In the genomic region with DNA sequence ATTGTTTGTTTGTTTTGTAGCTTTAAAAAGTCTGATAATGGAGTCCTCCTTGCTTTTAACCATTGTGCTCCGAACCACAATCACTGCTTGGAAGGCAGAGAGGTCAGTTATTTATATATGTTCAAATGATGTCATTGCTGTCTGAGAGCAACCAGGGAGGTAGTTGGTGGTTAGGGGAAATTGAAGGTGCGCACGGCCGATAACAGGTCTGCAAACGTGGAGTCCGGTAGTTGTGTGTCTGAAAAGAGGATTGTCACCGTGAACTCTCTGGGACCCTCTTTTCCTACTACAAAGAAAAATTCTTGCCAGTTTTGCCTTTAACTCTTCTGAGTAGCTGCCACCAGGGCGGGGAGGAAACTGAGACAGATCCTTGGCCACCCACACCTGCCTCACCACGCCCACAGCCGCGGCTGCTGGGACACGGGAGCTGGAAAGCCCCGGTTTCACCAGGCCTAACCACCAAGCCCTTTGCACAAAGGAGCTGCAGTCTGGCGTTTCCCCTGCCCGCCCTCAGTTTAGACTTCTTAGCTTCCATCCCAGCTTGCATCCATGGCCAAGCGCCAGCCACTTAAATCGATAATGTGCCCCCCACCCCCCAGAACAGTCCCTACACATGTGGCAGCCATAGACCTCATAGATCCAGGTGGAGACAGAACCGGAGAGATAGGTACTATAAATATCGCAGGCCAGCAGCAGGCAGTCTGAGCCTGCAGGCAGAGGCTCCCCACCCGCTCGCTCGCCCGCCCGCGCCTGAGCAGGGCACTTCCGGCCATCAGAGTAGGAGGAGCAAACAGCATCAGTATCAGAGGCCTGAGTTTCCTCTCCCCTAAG, we compare ENCODE assay signal across 8 mouse cellular contexts.
A peak's percentile ranks its signal among the peaks of the same experiment; 100 is the strongest.
DNase-seq lines count a peak whose midpoint lies in the region; ATAC-seq and TF ChIP-seq lines count a peak whose summit lies in the region.

No protein-coding gene starts in this region.

- peak; percentile 26; the same call in 1 of the 2 replicates for ATAC-seq in liver, postnatal 0 days

- peak; percentile 23; the same call in 1 of the 2 replicates for TF ChIP-seq POLR2A in thymus, adult 2 months (IDR thresholded peaks at IDR 0.05; ENCODE audit: control insufficient read depth, extremely low read depth, insufficient read depth, low read length, poor library complexity)

- H3K4me1 ChIP-seq in liver, postnatal 0 days (ENCODE audit: insufficient read depth): peaks cover 47% of the 10 kb centered on the region
- H3K4me1 ChIP-seq in thymus, adult 2 months (replicated peaks; ENCODE audit: control insufficient read depth, insufficient read depth, low read length): peaks cover 31% of the 10 kb centered on the region

- WGBS in liver, postnatal 0 days (ENCODE audit: insufficient replicate concordance): 13% methylated on average over 26 of the region's 26 CpGs
- WGBS in thymus, adult 2 months: 2% methylated on average over 26 of the region's 26 CpGs

- H3K27me3 ChIP-seq in liver, postnatal 0 days (ENCODE audit: insufficient read depth, low read length): 0 out of 2 replicates have a peak, but pooled peaks cover 3% of the 10 kb centered on the region
- no peaks in the 10 kb centered on the region for H3K27me3 ChIP-seq in thymus, adult 2 months (ENCODE audit: control insufficient read depth, insufficient read depth, low read length)

- no peak for TF ChIP-seq CTCF in liver, postnatal 0 days (IDR thresholded peaks at IDR 0.05; ENCODE audit: low read depth)
- 0 out of 2 replicates have a peak, but pooled peaks have one; percentile 13 for TF ChIP-seq CTCF in thymus, adult 2 months (IDR thresholded peaks at IDR 0.05; ENCODE audit: borderline replicate concordance, control insufficient read depth, extremely low read depth, insufficient read depth, low read length, poor library complexity)

- H3K4me3 ChIP-seq in liver, postnatal 0 days (ENCODE audit: low read depth, low read length): peak overlapping the region; percentile 59
- H3K4me3 ChIP-seq in thymus, adult 2 months (ENCODE audit: control insufficient read depth, insufficient read depth, low read length): peak overlapping the region; percentile 40

- no peaks in the 10 kb centered on the region for H3K36me3 ChIP-seq in liver, postnatal 0 days (replicated peaks; ENCODE audit: insufficient read depth, low read length)
- no peaks in the 10 kb centered on the region for H3K36me3 ChIP-seq in thymus, adult 2 months (ENCODE audit: control insufficient read depth, insufficient read depth, low read length)

- H3K4me2 ChIP-seq in liver, postnatal 0 days (ENCODE audit: low read depth, low read length): peak overlapping the region; percentile 85

- peak; percentile 48 to 59 for DNase-seq in adrenal gland, adult 18-20 months (ENCODE audit: low spot score in 2 of 2)
- DNase-seq in adrenal gland, postnatal 4 days (ENCODE audit: low spot score in 2 of 2): no peak
- DNase-seq in embryo, embryonic 10 days (ENCODE audit: low spot score): peak; percentile 81
- DNase-seq in heart, adult 9 months (ENCODE audit: low spot score in 2 of 2): peak; percentile 68 to 74
- peak; percentile 39 for DNase-seq in kidney, adult 18-20 months
- peak; percentile 64 for DNase-seq in liver, postnatal 0 days
- peak; percentile 70 for DNase-seq in neural tube, embryonic 10.5 days (ENCODE audit: extremely low spot score, low spot score)
- peak; percentile 81 for DNase-seq in thymus, adult 2 months

- no peak for TF ChIP-seq EP300 in liver, postnatal 0 days (IDR thresholded peaks at IDR 0.05; ENCODE audit: low read depth)

- H3K9ac ChIP-seq in liver, postnatal 0 days (replicated peaks): peak overlapping the region; percentile 31

- H3K27ac ChIP-seq in liver, postnatal 0 days (ENCODE audit: low read depth): peak overlapping the region; percentile 96
- peak overlapping the region; percentile 94 for H3K27ac ChIP-seq in thymus, adult 2 months (ENCODE audit: control insufficient read depth, insufficient read depth, low read length)

- no peaks in the 10 kb centered on the region for H3K9me3 ChIP-seq in liver, postnatal 0 days (ENCODE audit: low read length)

Comparison
In these comparisons a context has a peak if more than half of its experiments do, and no peak if none do; other contexts are left out.
1. DNase-seq: peak in adrenal gland, adult 18-20 months (2 of 2), embryo, embryonic 10 days (single experiment), heart, adult 9 months (2 of 2), kidney, adult 18-20 months (single experiment), liver, postnatal 0 days (single experiment), neural tube, embryonic 10.5 days (single experiment) and thymus, adult 2 months (single experiment); none in adrenal gland, postnatal 4 days (0 of 2).